Mouse (Mus musculus) frontal cortex, postnatal 10 days (tissue): ENCODE measurements at regions not wholly inside any gene's neighbourhood (a gene's known extent, or its start where the extent isn't known, plus 50 kb on each side); places are given as distances from the start of the nearest gene placed in this dataset.

Experiments used
- DNase-seq, 2 experiments: peaks; one replicate each; pipeline ENCODE4 v3.0.0; 2022; ENCODE audit warnings: low spot score in 2 of 2, mixed read lengths in 1 of 2

GRCm38 (mm10) chr10:17592387-17592786 lies 130.6 kb upstream of the Cited2 start:
- DNase-seq: no peak

- DNase-seq: no peak
Observed at GRCm38 (mm10) chr10:17596126-17596525, 126.9 kb upstream of the Cited2 start.

- DNase-seq: no peak
Observed at GRCm38 (mm10) chr10:17596743-17597142, 126.3 kb upstream of the Cited2 start.

- peak in 1 of 2 experiments; percentile 11 for DNase-seq
Observed at GRCm38 (mm10) chr10:17599246-17599645, 123.8 kb upstream of the Cited2 start.

- DNase-seq: no peak
Observed at GRCm38 (mm10) chr10:17599831-17600761, 122.9 kb upstream of the Cited2 start.

GRCm38 (mm10) chr10:17600762-17601108 lies 122.3 kb upstream of the Cited2 start:
- DNase-seq: no peak

GRCm38 (mm10) chr10:17602446-17602845 lies 120.6 kb upstream of the Cited2 start:
- DNase-seq: no peak

- no peak for DNase-seq
Observed at GRCm38 (mm10) chr10:17608220-17608619, 114.8 kb upstream of the Cited2 start.

GRCm38 (mm10) chr10:17610592-17610991 lies 112.4 kb upstream of the Cited2 start:
- no peak for DNase-seq

GRCm38 (mm10) chr10:17613281-17613680 lies 109.7 kb upstream of the Cited2 start:
- no peak for DNase-seq

GRCm38 (mm10) chr10:17618024-17618423 lies 105.0 kb upstream of the Cited2 start:
- no peak for DNase-seq

- DNase-seq: no peak
Observed at GRCm38 (mm10) chr10:17619617-17620016, 103.4 kb upstream of the Cited2 start.

- DNase-seq: no peak
Observed at GRCm38 (mm10) chr10:17621703-17622385, 101.2 kb upstream of the Cited2 start.

GRCm38 (mm10) chr10:17622802-17623201 lies 100.2 kb upstream of the Cited2 start:
- DNase-seq: no peak

- no peak for DNase-seq
Observed at GRCm38 (mm10) chr10:17629709-17630108, 93.3 kb upstream of the Cited2 start.

- DNase-seq: no peak
Observed at GRCm38 (mm10) chr10:17630861-17631581, 92.0 kb upstream of the Cited2 start.

- peak in 1 of 2 experiments; percentile 17 for DNase-seq
Observed at GRCm38 (mm10) chr10:17631817-17632216, 91.2 kb upstream of the Cited2 start.

GRCm38 (mm10) chr10:17632959-17633674 lies 89.9 kb upstream of the Cited2 start:
- DNase-seq: no peak

- DNase-seq: no peak
Observed at GRCm38 (mm10) chr10:17645363-17645762, 77.7 kb upstream of the Cited2 start.

GRCm38 (mm10) chr10:17646391-17646790 lies 76.6 kb upstream of the Cited2 start:
- DNase-seq: no peak

GRCm38 (mm10) chr10:17648077-17648476 lies 74.9 kb upstream of the Cited2 start:
- no peak for DNase-seq
